Mouse (Mus musculus) 3T3-L1 (cell line): Measurements from ENCODE around the gene Gm13723.

Experiments used
- DNase-seq: peaks from one replicate; pipeline ENCODE4 v3.0.0-alpha.2; 2015; ENCODE audit warnings: low read depth, low spot score

Gene Gm13723

GRCm38 (mm10) chr2:86874702-86875101 lies at the start of gene Gm13723:
Gm13723 (minus strand) TSS chr2:86874802.
- no peak for DNase-seq

DNA sequence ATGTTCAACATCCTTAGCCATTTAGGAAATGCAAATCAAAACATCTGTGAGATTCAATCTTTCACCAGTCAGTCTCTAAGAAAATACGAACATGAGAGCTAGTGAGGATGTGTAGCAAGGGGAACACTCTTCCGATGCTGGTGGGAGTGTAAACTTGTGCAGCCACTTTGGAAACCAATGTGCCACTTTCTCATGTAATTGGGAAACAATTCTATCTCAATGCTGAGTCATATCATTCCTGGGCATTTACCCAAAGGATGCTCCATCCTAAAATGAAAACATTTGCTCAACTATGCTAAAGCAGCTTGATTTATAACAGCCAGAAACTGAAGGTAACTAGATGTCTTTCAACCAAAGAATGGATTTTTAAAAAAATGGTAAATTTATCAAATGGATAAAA lies 31.0 kb upstream of the Gm13723 start:
- no peak for DNase-seq

DNA sequence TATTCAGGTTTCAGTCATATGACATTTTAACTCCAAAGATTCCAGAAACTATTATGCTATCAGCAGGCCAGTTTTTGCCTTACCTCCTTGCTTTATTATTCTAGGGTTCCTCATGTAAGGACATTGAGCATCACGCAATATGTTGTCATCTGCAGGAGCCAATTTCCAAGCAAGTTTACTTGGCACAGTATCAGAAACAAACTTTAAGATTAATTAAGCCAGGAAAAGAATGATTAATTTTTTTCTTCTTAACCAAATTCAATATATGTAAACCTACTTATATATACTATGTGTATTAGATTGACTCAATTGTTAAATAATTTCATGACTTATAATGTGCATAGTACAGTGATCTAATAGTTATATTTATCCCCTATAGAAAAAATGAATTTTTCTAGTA lies 17.5 kb upstream of the Gm13723 start, which contains the start of gene Olfr1097:
Gene Olfr1097 (minus strand): TSS at position 101 of the 400 bp plus-strand sequence.
- no peak for DNase-seq

GRCm38 (mm10) chr2:86851596-86851995 lies 23.0 kb downstream of the Gm13723 start, which contains the start of gene Olfr1095:
Olfr1095 (minus strand) TSS chr2:86851696.
- DNase-seq = no peak

DNA sequence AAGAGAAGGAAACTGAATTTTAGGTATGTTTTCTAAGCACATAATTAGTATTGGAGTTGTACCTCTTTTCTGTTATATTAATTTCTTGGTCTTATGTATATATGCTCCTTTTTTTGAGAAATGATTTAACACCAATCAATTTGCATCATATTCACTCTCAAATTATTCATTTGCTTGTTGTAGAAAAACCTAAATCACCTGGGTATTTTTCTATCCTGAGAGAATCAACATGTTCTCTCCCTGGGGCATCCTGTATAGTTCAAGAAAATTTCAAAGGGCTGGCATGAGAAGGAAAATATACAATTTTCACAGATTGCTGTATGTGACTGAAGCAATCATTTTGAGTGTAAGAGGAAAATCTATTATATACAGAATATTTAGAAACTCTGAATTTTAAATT lies 50.2 kb downstream of the Gm13723 start, which contains the start of gene Olfr1094:
Gene Olfr1094 (plus strand): TSS at position 301 of the 400 bp plus-strand sequence.
- DNase-seq = no peak
